Mouse (Mus musculus) spleen, adult 2 months (tissue): ENCODE measurements around the gene Setdb1. TPM values are rescaled to one million over a fixed set of nuclear protein-coding genes. Genes with fewer than 3 reads are reported as not detected.
A peak's percentile ranks its signal among the peaks of the same experiment; 100 is the strongest.

Experiments
- DNase-seq, 2 experiments: peaks; one replicate each; pipeline versions ENCODE4 v3.0.0 to v3.0.0-alpha.2; 2012 to 2021; ENCODE audit warnings: low spot score in 2 of 2, low read depth in 1 of 2
- H3K27ac ChIP-seq: fragments of 200-500 bp; 2 replicates; pipeline ENCODE4 v1.5.1; 2012; ENCODE audit warnings: low read length, inconsistent platforms; ENCODE audit not compliant: insufficient read depth
- H3K27me3 ChIP-seq: fragments of 200-500 bp; 2 replicates; pipeline ENCODE4 v1.6.1; 2012; ENCODE audit warnings: mild to moderate bottlenecking, moderate library complexity, low read length, inconsistent platforms; ENCODE audit not compliant: control insufficient read depth, insufficient read depth
- H3K36me3 ChIP-seq: fragments of 200-500 bp; 2 replicates; pipeline ENCODE4 v1.6.1; 2012; ENCODE audit warnings: mild to moderate bottlenecking, low read length, inconsistent platforms; ENCODE audit not compliant: control insufficient read depth, insufficient read depth
- H3K4me1 ChIP-seq: fragments of 200-500 bp; 2 replicates; pipeline ENCODE4 v1.6.1; 2011; ENCODE audit warnings: inconsistent platforms; ENCODE audit not compliant: control insufficient read depth, insufficient read depth, insufficient read length
- H3K4me3 ChIP-seq: fragments of 200-500 bp; 2 replicates; pipeline ENCODE4 v1.5.1; 2011; ENCODE audit warnings: mild to moderate bottlenecking, inconsistent platforms; ENCODE audit not compliant: insufficient read depth, insufficient read length; ENCODE audit errors: extremely low read depth
- CTCF ChIP-seq: fragments of 200-500 bp; IDR thresholded peaks from 2 replicates; pipeline ENCODE4 v1.5.1; 2011; ENCODE audit warnings: mild to moderate bottlenecking, inconsistent platforms; ENCODE audit not compliant: insufficient read depth, insufficient read length, insufficient replicate concordance; ENCODE audit errors: extremely low read depth
- POLR2A ChIP-seq: fragments of 200-500 bp; IDR thresholded peaks from 2 replicates; pipeline ENCODE4 v1.6.1; 2011; ENCODE audit warnings: low read depth, low read length, inconsistent platforms
- WGBS: fragments of 180-500 bp; shearing (Covaris S2); methylation state at CpG from one replicate; pipeline ENCODE4 v1.1.7; 2018; 5-methylcytosine and 5-hydroxymethylcytosine counted together
- polyA plus RNA-seq: library from polyadenylated mRNA; depleted of rRNA; stranded (reverse); fragments of >200 nt; gene quantifications from 2 replicates; pipeline ENCODE4 v1.2.3, GENCODE M21; 2012

Setdb1 gene
- polyA plus RNA-seq, 1 experiment = 10.4 TPM

DNA sequence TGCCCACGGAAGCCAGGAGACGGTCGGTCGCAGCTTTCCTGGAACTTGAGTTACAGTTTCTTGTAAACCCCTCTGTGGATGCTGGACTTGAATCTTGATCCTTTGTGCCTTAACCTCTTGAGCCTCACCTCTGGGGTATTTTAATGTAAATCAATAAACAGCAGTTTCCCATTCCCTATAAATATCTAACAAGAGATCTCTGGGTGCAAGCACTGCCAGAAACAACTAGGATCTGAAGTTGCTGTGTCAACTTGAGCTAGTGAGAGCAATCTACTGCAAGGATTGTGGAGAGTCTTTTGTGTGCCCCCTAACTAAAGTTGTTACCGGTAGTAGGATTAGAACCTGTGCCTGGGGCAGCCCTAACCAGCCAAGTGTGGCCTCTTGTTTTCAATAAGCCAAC lies 71.6 kb downstream of the Setdb1 start:
- DNase-seq = no peak
- Histone ChIP-seq H3K4me3 (no peak overlapping the region), H3K36me3 (peaks cover 9% of the 10 kb centered on the region), H3K27ac (no peak overlapping the region), H3K27me3 (no peaks in the 10 kb centered on the region), H3K4me1 (no peaks in the 10 kb centered on the region; the same call in 1 of the 2 replicates)
- WGBS = 95% methylated on average over 5 of the region's 5 CpGs
- TF ChIP-seq POLR2A (no peak), CTCF (no peak)

DNA sequence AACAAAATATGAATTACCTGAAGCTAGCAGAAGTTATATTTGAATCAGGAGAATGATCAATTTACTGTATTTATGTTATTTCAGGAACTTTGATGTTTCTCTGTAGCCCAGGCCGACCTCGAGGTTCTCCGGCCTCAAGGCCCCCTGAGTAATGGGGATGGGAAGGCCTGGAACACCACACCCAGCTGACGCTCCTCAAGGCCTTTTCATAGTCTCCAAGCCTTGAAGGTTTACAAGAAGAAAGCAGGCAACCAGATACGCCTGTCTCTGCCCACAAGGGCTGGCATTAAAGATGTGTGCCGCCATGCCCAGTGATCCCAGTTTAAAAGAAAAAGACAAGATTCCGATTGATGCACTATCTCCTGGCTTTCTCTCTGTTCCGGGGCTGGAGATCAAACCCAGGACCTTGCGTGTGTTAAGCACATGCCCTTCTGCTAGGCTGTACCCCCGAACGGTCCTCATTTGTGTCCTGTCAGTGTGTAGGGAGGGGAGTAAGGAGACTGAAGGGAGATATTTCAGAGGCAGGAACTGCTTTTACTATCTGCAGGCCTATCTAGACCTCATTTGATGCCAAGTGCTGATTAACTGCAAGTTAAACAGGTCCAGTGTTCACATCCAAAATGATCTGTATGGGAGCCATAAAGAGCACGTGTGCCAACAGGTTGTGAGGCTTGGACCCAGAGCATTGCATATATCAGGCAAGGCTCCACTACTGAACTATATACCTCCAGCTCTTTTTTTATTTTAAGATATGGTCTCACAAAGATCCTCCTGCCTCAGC lies 72.3 kb downstream of the Setdb1 start:
- TF ChIP-seq CTCF (no peak), POLR2A (no peak)
- no peak overlapping the region for H3K4me3 ChIP-seq
- no peaks in the 10 kb centered on the region; the same call in 1 of the 2 replicates for H3K4me1 ChIP-seq
- no peak for DNase-seq
- no peak overlapping the region for H3K27ac ChIP-seq
- peaks cover 9% of the 10 kb centered on the region for H3K36me3 ChIP-seq
- no peaks in the 10 kb centered on the region for H3K27me3 ChIP-seq
- WGBS = 90% methylated on average over 12 of the region's 12 CpGs

DNA sequence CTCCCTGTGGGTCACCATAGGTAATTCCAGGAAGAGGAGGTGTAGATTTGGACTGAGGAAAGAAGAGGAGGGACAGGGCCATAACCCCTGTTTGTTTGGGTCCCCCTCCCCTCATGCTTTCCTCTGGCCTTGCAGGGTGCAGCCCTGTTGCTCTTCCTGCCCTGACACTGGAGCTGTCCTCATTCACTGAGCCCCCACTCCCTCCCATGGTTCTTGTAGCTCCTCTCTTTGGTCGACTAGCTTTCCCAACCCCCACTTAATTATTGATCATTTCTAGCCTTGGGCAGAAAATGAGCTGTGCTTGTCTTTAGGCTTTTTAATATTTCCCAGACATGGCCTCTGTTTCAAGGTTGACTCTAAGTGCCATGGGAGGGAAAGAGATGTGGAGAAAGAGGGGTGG lies 72.9 kb downstream of the Setdb1 start:
- Histone ChIP-seq H3K4me1 (no peaks in the 10 kb centered on the region; the same call in 1 of the 2 replicates), H3K27me3 (no peaks in the 10 kb centered on the region), H3K4me3 (peak overlapping the region; percentile 4; the same call in 1 of the 2 replicates), H3K27ac (no peak overlapping the region), H3K36me3 (peaks cover 9% of the 10 kb centered on the region)
- TF ChIP-seq CTCF (no peak), POLR2A (no peak)
- 30% methylated on average over 1 of the region's 1 CpGs for WGBS
- DNase-seq = no peak

DNA sequence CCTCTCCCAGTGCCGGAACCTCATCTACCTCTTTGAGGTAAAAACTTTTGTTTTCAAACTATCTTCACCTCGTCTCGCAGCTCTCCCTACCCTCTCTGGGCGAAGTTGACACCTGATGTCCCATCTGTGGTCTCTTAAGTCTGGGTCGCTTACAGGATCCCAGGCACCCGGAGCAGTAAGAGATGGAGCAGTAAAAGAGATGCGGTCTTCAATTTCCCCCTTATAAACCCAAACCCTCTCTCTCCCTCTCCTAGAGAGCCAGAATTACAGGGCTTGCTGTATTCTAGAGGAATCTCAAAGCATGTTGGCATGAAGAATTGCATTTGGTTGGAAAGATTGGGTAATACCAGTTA lies 73.4 kb downstream of the Setdb1 start:
- peak overlapping the region; percentile 68 for H3K4me3 ChIP-seq
- H3K4me1 ChIP-seq = no peaks in the 10 kb centered on the region; the same call in 1 of the 2 replicates
- H3K36me3 ChIP-seq = peaks cover 7% of the 10 kb centered on the region
- H3K27ac ChIP-seq = peak overlapping the region; percentile 94
- 6% methylated on average over 7 of the region's 7 CpGs for WGBS
- TF ChIP-seq POLR2A (no peak), CTCF (no peak)
- no peak for DNase-seq
- H3K27me3 ChIP-seq = no peaks in the 10 kb centered on the region

DNA sequence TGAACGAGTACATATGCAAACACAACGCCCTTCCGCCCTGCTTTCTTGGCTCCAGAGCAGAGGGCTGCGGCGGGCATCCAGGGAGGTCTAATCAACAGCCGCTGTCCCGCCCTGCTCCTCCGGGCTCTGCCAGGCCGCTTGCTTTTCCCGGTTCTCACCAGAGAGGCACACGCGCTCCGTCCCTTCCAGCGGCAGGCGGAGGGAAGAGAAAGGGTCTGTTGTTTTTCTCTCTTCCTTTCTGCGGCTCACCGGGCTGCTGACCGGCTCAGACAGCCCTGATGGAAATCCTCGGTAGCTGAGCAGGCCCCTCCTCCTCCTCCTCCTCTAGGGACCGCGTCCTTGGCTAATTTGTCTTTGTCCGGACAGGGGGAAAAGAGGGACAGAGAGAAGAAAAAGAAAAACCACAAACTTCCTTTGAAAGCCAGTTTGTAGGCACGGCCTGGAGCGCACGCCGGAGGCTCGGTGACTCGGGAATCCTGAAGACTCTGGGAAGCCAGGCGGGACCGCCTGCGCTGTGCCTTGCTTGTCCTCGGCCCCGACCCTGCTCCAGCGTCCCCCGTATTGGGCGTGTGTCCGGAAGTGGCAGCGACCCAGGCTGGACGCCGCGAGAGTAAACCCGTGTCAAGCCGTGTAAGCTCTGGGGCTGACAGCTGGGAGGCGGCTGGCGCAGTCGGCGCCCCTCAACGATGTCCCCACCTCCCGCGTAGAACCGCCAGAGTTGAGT lies 74.0 kb downstream of the Setdb1 start:
- peak in 1 of 2 experiments; percentile 54 for DNase-seq
- no peaks in the 10 kb centered on the region for H3K27me3 ChIP-seq
- peaks cover 3% of the 10 kb centered on the region for H3K36me3 ChIP-seq
- H3K4me1 ChIP-seq = no peaks in the 10 kb centered on the region; the same call in 1 of the 2 replicates
- H3K27ac ChIP-seq = peak overlapping the region; percentile 94
- peak overlapping the region; percentile 68 for H3K4me3 ChIP-seq
- WGBS = under 1% methylated on average over 51 of the region's 51 CpGs
- TF ChIP-seq CTCF (no peak), POLR2A (peak; percentile 34; the same call in 1 of the 2 replicates)

DNA sequence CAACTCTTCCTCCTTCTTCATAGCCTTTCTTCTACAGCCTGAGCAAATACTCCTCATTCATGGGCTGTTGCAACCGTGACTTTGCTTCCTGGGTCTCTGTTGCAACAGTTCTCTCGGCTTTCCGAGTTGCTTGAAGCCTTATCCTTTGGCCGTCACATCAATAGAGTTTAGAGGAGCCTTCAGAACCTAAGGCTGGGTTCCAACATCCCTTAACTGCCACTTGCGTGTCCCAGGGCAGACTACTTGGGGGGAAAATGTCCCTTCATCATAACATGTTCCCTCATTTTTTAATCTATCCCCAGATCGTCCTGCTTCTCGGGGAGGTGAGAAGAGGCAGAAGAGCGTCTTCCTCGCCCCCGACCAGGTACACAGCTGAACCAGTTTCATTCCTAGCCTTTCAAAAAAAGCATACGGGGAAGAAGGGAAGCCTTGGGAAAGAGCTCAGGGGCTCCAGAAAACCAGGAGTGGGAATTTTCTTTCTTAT lies 74.6 kb downstream of the Setdb1 start:
- TF ChIP-seq CTCF (no peak), POLR2A (peak; percentile 81)
- Histone ChIP-seq H3K27ac (peak overlapping the region; percentile 94), H3K36me3 (peaks cover under 1% of the 10 kb centered on the region), H3K4me1 (no peaks in the 10 kb centered on the region; the same call in 1 of the 2 replicates), H3K27me3 (no peaks in the 10 kb centered on the region), H3K4me3 (peak overlapping the region; percentile 68)
- DNase-seq = peak in 1 of 2 experiments; percentile 59
- under 1% methylated on average over 11 of the region's 11 CpGs for WGBS
